Mouse (Mus musculus): ENCODE measurements at regions not wholly inside any gene's neighbourhood (a gene's known extent, or its start where the extent isn't known, plus 50 kb on each side); places are given as distances from the start of the nearest gene placed in this dataset.

- no peaks in the 10 kb centered on the region for H3K36me3 ChIP-seq (ENCODE audit: control insufficient read depth, insufficient read depth, low read length)
- WGBS = 80% methylated on average over 5 of the region's 5 CpGs
- no peak overlapping the region for H3K4me3 ChIP-seq (ENCODE audit: low read depth, low read length)
- H3K4me1 ChIP-seq (replicated peaks; ENCODE audit: control insufficient read depth, insufficient read depth) = no peaks in the 10 kb centered on the region
- H3K9ac ChIP-seq (ENCODE audit: low read length) = no peak overlapping the region
- no peak overlapping the region for H3K27ac ChIP-seq (replicated peaks)
- H3K27me3 ChIP-seq (ENCODE audit: control insufficient read depth, insufficient read depth, low read length) = no peaks in the 10 kb centered on the region
- TF ChIP-seq CTCF (IDR thresholded peaks at IDR 0.05; ENCODE audit: low read depth) (no peak), EP300 (optimal IDR thresholded peaks at IDR 0.05) (no peak)
- no peaks in the 10 kb centered on the region for H3K9me3 ChIP-seq (ENCODE audit: control insufficient read depth, low read length)
- H3K4me2 ChIP-seq (replicated peaks; ENCODE audit: low read depth) = no peak overlapping the region
- DNase-seq (ENCODE audit: low spot score) = no peak
- ATAC-seq (ENCODE audit: low FRiP score, low TSS enrichment) = no peak
These were observed 191.5 kb upstream of the 4930412O13Rik start for GRCm38 (mm10) chr2:9689518-9689917.

GRCm38 (mm10) chr2:9691506-9691905 lies 189.5 kb upstream of the 4930412O13Rik start:
- H3K27me3 ChIP-seq (ENCODE audit: control insufficient read depth, insufficient read depth, low read length) = no peaks in the 10 kb centered on the region
- no peak overlapping the region for H3K27ac ChIP-seq (replicated peaks)
- no peaks in the 10 kb centered on the region for H3K9me3 ChIP-seq (ENCODE audit: control insufficient read depth, low read length)
- H3K36me3 ChIP-seq (ENCODE audit: control insufficient read depth, insufficient read depth, low read length) = no peaks in the 10 kb centered on the region
- TF ChIP-seq EP300 (optimal IDR thresholded peaks at IDR 0.05) (no peak), CTCF (IDR thresholded peaks at IDR 0.05; ENCODE audit: low read depth) (no peak)
- DNase-seq (ENCODE audit: low spot score) (no peak), ATAC-seq (ENCODE audit: low FRiP score, low TSS enrichment) (no peak)
- no peaks in the 10 kb centered on the region for H3K4me1 ChIP-seq (replicated peaks; ENCODE audit: control insufficient read depth, insufficient read depth)
- WGBS = 65% methylated on average over 5 of the region's 5 CpGs
- no peak overlapping the region for H3K4me3 ChIP-seq (ENCODE audit: low read depth, low read length)
- no peak overlapping the region for H3K4me2 ChIP-seq (replicated peaks; ENCODE audit: low read depth)
- no peak overlapping the region for H3K9ac ChIP-seq (ENCODE audit: low read length)

- no peak overlapping the region for H3K9ac ChIP-seq (ENCODE audit: low read length)
- H3K27me3 ChIP-seq (ENCODE audit: control insufficient read depth, insufficient read depth, low read length) = no peaks in the 10 kb centered on the region
- no peak for ATAC-seq (ENCODE audit: low FRiP score, low TSS enrichment)
- 55% methylated on average over 8 of the region's 8 CpGs for WGBS
- H3K9me3 ChIP-seq (ENCODE audit: control insufficient read depth, low read length) = no peaks in the 10 kb centered on the region
- H3K4me2 ChIP-seq (replicated peaks; ENCODE audit: low read depth) = no peak overlapping the region
- no peak for TF ChIP-seq CTCF (IDR thresholded peaks at IDR 0.05; ENCODE audit: low read depth)
- TF ChIP-seq EP300 (optimal IDR thresholded peaks at IDR 0.05) = no peak
- no peaks in the 10 kb centered on the region for H3K4me1 ChIP-seq (replicated peaks; ENCODE audit: control insufficient read depth, insufficient read depth)
- H3K4me3 ChIP-seq (ENCODE audit: low read depth, low read length) = no peak overlapping the region
- no peak overlapping the region for H3K27ac ChIP-seq (replicated peaks)
- no peak for DNase-seq (ENCODE audit: low spot score)
- H3K36me3 ChIP-seq (ENCODE audit: control insufficient read depth, insufficient read depth, low read length) = no peaks in the 10 kb centered on the region
These were observed 189.1 kb upstream of the 4930412O13Rik start for GRCm38 (mm10) chr2:9691906-9692305.

- Histone ChIP-seq H3K4me2 (replicated peaks; ENCODE audit: low read depth) (no peak overlapping the region), H3K9me3 (ENCODE audit: control insufficient read depth, low read length) (no peaks in the 10 kb centered on the region), H3K27me3 (ENCODE audit: control insufficient read depth, insufficient read depth, low read length) (no peaks in the 10 kb centered on the region), H3K36me3 (ENCODE audit: control insufficient read depth, insufficient read depth, low read length) (no peaks in the 10 kb centered on the region), H3K27ac (replicated peaks) (no peak overlapping the region), H3K4me3 (ENCODE audit: low read depth, low read length) (no peak overlapping the region), H3K9ac (ENCODE audit: low read length) (no peak overlapping the region), H3K4me1 (replicated peaks; ENCODE audit: control insufficient read depth, insufficient read depth) (no peaks in the 10 kb centered on the region)
- DNase-seq (ENCODE audit: low spot score) (no peak), ATAC-seq (ENCODE audit: low FRiP score, low TSS enrichment) (no peak)
- WGBS = 67% methylated on average over 9 of the region's 9 CpGs
- no peak for TF ChIP-seq EP300 (optimal IDR thresholded peaks at IDR 0.05)
- TF ChIP-seq CTCF (IDR thresholded peaks at IDR 0.05; ENCODE audit: low read depth) = no peak
These were observed 187.7 kb upstream of the 4930412O13Rik start for GRCm38 (mm10) chr2:9693351-9693750.

GRCm38 (mm10) chr2:9694178-9694577 lies 186.9 kb upstream of the 4930412O13Rik start:
- 78% methylated on average over 8 of the region's 8 CpGs for WGBS
- ATAC-seq (ENCODE audit: low FRiP score, low TSS enrichment) = no peak
- H3K9me3 ChIP-seq (ENCODE audit: control insufficient read depth, low read length) = no peaks in the 10 kb centered on the region

GRCm38 (mm10) chr2:9697591-9698345 lies 183.3 kb upstream of the 4930412O13Rik start:
- Histone ChIP-seq H3K9me3 (ENCODE audit: control insufficient read depth, low read length) (no peaks in the 10 kb centered on the region), H3K27me3 (ENCODE audit: control insufficient read depth, insufficient read depth, low read length) (no peaks in the 10 kb centered on the region), H3K4me2 (replicated peaks; ENCODE audit: low read depth) (no peak overlapping the region), H3K36me3 (ENCODE audit: control insufficient read depth, insufficient read depth, low read length) (no peaks in the 10 kb centered on the region), H3K4me1 (replicated peaks; ENCODE audit: control insufficient read depth, insufficient read depth) (no peaks in the 10 kb centered on the region), H3K9ac (ENCODE audit: low read length) (no peak overlapping the region), H3K27ac (replicated peaks) (no peak overlapping the region), H3K4me3 (ENCODE audit: low read depth, low read length) (no peak overlapping the region)
- WGBS = 83% methylated on average over 6 of the region's 6 CpGs
- ATAC-seq (ENCODE audit: low FRiP score, low TSS enrichment) (no peak), DNase-seq (ENCODE audit: low spot score) (no peak)
- no peak for TF ChIP-seq CTCF (IDR thresholded peaks at IDR 0.05; ENCODE audit: low read depth)
- no peak for TF ChIP-seq EP300 (optimal IDR thresholded peaks at IDR 0.05)

More at GRCm38 (mm10) chr2:9694178-9694577, 186.9 kb upstream of the 4930412O13Rik start:
- Histone ChIP-seq H3K4me2 (replicated peaks; ENCODE audit: low read depth) (no peak overlapping the region), H3K36me3 (ENCODE audit: control insufficient read depth, insufficient read depth, low read length) (no peaks in the 10 kb centered on the region), H3K9ac (ENCODE audit: low read length) (no peak overlapping the region), H3K4me3 (ENCODE audit: low read depth, low read length) (no peak overlapping the region), H3K4me1 (replicated peaks; ENCODE audit: control insufficient read depth, insufficient read depth) (no peaks in the 10 kb centered on the region), H3K27ac (replicated peaks) (no peak overlapping the region), H3K27me3 (ENCODE audit: control insufficient read depth, insufficient read depth, low read length) (no peaks in the 10 kb centered on the region)
- TF ChIP-seq CTCF (IDR thresholded peaks at IDR 0.05; ENCODE audit: low read depth) (no peak), EP300 (optimal IDR thresholded peaks at IDR 0.05) (no peak)
- no peak for DNase-seq (ENCODE audit: low spot score)

Measured in stomach, postnatal 0 days (tissue).